Mouse (Mus musculus) megakaryocyte progenitor cell, adult 5-6 weeks (primary cell): ENCODE measurements around the gene Prkaa2. TPM values are rescaled to one million over a fixed set of nuclear protein-coding genes. Genes with fewer than 3 reads are reported as not detected.

Source experiments
- ATAC-seq: replicated peaks from 2 replicates; pipeline ENCODE4 v1.8.0; 2016; ENCODE audit warnings: mild to moderate bottlenecking, moderate TSS enrichment, inconsistent platforms; ENCODE audit not compliant: poor library complexity
- total RNA-seq, 2 experiments: library from RNA; stranded (forward) in 1 of 2; stranded (reverse) in 1 of 2; fragments of 157-497, 149-512 nt in 1 of 2; fragments of 200-1000 nt in 1 of 2; gene quantifications; 2 replicates each; pipeline versions ENCODE4 v1.2.3 to v1.2.4; 2015 to 2017

The Prkaa2 gene
- total RNA-seq (2015) (0.20 and 0.42 TPM in 2 replicates), total RNA-seq (2017) (0.03 TPM in 1 of 2 replicates, not detected in the other)

DNA sequence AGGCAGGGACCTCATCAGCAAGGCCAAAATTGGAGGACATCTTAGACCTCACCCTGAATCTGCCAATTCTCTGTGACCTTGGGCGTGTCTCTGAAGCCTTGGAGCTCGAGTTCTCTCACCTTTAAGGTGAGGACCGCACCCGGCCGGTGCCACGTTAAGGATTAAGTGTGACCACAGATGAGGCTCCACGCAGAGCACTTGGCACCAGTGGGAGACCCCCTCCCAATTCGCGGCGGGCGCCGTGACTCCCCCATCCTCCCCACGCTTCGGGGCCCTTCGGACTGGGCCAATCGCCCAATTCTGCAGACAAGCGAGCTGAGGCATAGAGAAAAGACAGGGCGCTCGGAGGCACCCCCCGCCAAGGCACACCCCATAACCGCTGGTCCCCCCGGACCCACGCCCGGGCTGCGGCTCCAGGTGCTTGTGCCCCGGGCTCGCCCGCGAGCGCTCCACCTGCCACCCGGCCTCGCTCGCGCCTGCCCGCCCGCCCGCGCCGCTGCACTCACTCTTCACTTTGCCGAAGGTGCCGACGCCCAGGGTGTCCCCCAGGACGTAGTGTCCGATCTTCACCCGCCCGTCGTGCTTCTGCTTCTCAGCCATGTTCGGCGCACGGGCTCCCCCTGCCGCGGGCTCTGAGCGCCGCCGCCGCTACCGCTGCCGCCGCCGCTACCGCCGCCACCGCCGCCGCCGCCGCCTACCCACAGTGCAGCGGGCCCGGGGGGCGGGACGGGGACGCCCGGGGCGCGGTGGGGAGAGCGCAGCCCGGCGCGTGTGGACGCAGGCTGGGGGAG, at the start of gene Prkaa2:
Prkaa2 (minus strand) TSS at position 692 of the 791 bp plus-strand sequence.
- ATAC-seq, result peak; percentile 78

DNA sequence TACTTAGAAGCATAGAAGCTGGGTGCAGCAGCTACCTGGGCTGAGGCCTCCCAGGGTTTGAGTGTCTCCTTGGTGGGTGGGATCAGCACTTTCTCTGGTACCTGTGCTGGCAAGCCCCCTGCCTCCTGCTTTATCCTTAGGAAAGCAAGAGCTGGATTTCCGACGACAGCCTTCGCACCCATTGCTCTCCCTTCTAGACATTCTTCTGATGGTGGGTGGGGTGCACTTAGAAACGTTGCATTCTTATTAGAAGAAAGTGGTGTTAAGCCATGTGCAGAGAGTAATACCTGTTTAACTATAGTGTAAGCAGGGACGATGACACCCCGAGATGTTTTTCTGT, 49.8 kb upstream of the Prkaa2 start:
- no peak for ATAC-seq

DNA sequence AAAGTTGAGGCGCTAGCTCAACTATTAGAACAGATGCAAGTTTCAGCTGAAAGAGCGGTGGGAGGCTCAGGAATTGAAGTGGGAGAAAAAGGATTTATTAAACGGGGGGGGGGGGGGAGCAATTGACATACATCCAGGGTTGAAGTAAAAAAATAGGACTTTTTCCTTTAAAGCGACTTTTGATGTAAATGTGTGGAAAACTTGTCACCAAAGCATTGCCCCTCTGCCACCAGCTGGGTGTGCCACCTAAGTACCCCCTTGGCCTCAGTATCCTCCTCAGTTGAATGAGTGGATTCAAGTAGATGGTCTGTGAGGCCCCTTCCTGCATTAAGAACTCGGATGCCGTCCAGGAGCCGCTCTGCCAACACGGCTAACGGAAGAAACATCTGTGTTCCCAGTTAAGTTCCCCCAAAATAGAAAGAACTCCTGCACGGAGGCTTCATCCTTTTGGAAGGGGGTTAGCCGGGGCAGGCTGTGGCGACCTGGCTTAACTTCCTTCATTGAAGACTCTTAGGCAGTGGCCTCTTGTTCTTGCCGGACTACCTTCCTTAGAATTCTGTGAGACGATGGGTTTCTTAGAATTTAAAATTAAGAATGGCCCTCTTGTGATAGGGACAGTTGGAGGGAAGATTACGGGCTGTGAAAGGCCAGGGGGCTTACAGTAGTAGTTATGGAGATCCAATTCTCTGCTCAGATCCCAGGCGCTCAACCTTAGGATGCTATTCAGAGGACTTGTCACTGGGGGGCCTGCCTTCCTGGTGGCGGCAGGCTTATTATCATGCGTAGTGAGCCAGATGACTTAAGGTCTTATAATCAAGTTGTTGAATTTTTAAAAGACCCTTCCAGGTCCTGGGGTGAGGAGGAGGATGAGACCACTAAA, 49.2 kb upstream of the Prkaa2 start:
- no peak for ATAC-seq

DNA sequence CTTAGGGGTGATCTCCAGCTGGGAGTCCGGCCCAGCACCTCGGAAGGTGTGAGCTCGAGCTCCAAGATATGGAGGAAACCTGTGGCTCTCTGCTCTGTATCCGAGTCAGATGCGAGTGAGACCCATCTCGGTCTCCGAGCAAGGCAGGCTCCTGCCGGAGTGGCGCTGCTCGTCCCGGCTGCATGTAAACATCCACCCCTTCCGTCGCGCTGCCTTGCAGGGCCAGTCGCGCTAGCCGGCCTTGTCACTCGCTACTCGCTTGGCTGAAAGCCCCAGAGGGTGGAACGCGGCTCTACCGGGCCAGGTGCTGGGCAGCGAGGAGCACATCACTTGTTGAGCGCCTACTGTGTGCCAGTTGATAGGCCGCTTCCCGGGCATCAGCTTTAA, 48.5 kb upstream of the Prkaa2 start:
- peak; percentile 66 for ATAC-seq

DNA sequence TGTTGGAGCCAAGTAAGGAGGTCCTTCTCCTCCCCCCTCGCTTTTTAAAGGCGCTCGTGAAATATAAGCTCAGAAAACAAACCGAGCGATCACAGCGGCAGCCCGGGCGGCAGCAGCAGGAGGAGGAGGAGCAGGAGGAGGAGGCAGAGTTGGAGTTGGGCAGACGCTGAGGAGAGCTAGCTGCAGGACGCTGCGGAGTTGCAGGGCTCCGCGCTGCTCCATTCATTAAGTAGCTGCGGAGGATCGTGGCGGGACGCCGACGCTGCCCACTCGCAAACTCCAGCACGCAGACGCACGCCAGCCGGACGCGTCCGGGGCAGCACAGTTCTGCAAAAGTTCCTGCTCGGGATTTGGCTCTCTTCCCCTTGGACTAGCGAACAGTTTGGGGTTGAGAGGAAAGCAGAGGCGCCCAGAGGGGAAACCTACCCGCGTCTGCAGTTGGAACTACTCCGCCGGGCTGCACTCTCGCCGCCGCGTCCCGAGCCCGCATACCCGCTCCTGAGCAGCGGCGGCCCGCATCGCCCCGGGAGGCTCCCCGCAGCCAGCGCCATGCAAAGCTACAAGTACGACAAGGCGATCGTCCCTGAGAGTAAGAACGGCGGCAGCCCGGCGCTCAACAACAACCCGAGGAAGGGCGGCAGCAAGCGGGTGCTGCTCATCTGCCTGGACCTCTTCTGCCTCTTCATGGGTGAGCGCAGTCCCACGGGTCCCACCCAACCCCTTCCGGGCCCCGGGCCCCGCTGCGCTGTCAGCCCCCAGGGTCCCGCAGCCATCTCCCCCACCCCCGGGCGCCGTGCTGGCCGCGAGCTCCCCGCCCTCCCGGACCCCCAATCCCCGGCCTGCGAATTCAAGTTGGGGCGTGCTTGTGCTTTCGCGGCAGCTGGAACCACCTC, 47.8 kb upstream of the Prkaa2 start, which contains the start of gene Plpp3:
Plpp3 (plus strand) TSS at position 72 of the 893 bp plus-strand sequence.
- peak; percentile 63 for ATAC-seq

DNA sequence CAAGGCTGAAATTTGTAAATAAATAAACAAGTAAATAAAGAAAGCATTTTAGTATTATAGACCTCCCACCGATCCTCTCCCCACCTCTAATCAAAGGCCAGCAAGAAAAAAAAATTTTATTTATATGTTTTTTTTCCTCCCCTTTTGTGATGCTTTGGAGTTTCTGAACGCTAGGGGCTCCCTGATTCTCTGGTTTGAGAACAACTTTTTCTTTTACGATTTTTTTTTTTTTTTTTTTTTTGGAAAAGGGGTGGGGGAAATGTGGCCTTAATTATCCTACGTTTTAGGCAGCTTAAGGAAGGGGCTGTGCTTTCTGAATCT, 47.2 kb upstream of the Prkaa2 start:
- peak; percentile 10; the same call in 1 of the 2 replicates for ATAC-seq

DNA sequence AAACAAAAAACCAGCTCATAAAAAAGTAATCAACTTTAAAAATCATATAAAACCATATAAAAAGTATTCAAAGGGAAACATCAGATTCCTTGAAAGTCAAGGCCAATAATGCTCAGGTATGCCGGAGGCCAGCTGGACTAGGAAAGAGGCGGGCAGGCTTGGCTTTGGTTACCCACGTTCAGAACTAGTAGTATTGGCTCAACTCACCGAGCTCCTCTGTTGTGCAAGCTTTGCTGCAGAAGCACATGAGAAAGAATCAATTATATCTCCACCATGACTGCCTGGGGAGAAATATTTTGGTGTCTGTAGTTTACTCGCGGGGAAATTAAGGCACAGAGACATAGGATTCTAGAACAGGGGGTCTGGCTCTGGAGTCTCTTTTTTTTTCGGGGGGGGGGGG, 46.6 kb upstream of the Prkaa2 start:
- ATAC-seq, result no peak

DNA sequence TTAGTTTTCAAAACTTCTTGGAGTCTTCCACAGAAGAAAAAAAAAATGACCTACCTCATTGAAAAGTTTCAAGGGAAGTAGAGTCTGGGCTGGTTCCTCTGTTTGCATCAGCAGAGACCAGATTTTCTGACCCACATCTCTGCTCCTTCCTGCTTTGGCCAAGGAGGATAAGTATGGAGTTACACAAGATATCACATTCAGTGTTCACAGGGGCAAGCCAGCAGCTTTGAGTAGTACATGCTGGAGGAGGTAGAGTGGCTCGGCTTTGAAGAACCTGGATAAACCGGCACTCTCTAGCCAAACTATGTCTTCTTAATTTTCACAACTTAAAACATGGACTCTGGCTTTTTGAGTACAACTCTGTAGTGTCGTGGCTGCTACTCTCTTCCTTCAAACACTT, 43.5 kb upstream of the Prkaa2 start:
- no peak for ATAC-seq

DNA sequence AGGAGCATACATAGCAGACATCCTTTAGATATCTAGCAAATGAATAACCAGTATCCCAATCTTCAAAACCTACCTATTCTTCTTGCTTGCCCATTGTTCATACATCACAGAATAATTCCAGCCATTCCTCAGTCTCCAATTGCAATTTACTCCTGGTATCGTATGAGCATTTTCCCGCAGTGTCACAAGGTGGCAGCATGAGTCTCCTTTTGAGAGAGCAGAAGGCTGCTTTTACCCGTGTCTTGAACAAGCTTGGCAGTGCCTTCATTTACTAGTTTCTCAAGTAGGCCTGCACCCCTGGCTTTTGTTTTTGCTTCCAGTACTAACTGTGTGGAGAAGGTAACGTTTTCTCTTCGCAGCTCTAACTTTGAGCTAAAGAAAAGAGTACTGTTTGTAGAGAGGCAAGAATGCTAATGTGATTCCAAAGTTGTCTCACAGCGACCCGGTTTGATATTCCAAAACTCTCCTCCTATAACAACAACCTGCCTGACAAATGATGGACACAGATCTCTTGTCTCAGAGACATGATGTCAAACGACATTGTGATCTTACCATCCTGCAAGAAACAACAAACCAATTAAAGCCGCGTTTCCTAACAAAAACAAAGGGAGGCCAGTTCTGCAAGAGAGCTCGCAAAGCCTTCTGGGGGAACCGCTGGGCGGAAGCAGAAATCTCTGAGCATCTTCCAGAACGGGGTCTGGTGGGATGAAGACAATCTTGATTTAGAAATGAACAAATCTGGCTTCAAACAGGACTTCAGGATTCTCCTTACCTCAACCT, 42.4 kb upstream of the Prkaa2 start:
- ATAC-seq, result peak; percentile 82

DNA sequence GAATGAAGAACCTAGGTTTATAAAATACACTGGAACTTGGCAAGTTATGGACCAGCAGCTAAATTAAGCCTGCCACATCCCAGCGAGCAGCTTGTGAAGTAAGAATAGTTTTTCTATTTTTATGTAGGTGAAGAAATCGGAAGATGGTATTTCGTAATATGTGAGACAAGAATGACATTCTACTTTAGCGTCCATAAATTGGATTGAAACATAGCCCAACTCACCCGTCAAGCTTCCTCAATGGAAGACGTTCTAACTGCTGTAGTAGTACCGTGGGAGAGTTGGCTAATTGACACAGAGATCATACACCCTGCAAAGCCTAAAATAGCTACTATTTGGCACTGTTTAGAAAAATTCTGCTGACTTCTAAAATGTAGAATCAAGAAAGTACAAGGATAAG, 39.8 kb upstream of the Prkaa2 start:
- ATAC-seq, result peak; percentile 81

DNA sequence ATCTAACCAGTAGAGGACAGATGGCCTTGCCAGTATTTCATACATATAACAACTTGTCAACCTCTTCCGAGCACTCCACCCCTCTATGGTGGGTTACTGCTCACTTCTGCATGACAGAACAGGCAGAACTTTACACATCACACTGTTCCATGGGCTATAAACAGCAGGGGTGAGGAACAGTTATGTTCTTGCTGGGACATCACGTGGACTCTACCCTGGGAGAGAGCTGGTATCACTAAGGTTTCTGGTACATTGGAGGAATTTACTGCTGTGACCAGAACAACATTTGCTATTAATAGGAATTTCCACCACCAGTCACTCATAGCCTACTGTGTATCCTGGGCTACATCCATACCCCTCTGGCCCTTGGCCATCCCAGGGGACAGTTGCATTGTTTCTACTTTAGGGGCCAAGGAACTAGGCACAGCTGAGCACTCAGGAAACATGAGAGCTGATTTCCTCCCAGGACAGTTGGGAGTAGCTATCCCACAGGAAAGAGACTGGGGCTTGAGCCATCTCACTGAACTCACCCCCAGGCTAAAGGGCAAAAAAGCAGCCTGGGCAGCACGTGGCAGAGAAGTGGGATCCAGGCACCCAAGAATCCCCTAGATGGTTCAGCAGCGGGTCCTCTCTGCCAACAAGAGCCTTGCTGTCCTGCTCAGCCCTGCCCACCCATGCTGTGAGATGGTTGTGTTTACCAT, 23.8 kb upstream of the Prkaa2 start:
- no peak for ATAC-seq

DNA sequence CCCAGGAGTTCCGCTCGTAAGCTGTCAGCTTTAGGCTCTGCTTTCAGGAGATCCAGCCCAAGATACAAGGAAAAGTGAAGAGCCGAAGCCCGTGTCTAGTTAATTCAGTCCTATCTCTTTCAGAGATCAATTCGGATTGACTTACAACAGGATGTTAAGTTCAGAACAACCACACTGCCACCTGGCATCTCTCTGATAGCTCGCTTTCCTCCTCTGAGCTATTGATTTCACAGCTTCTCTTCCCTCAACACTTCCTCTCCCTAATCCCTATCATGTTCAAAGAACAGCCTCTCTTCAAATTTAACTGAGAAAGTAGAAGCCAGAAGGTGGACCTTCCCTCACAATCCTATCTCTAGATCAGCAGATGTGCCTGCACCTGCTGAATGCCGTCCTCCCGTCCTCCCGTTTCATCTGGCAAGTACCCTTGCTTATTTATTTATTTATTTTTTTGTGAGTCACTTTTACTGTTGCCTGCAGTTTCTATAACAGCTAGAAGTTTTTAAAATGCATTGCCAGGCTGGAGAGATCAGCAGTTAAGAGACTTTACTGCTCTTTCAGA, 22.1 kb upstream of the Prkaa2 start:
- no peak for ATAC-seq

DNA sequence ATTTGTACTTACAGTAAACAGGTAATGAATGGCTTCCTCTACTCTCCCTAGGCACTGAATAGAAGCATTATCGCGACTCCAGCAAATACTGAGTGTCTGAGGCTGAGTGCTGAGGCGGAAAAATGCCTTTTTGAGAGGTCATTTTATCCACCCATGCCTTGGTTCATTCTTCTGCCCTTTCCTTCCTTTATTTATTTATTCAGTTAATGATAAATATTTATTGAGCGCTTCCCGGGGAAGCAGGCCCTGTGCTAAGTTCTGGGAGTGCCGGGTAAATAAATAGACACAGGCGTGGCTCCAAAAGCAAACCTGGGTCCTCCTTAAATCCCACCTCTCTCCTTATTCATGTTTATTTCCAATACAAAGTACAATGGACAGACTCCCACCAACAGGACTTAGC, 19.5 kb upstream of the Prkaa2 start:
- no peak for ATAC-seq

DNA sequence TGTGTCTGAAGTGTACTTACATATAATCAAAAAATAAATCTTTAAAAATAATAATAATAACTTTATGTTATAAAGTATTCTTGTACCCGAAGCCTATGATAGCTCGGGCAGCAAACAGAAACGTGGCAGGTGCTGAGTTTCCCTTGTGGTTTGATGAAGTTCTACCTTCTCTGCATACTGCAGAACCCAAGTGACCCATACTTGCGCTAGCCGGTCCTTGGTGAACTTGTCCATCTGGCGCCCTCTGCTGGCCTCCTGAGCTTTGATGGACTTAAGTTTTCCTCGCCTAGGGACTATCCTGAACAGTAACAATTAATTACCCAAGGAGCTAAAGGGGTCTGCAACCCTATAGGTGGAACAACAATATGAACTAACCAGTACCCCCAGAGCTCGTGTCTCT, 12.7 kb upstream of the Prkaa2 start:
- ATAC-seq, result peak; percentile 81

DNA sequence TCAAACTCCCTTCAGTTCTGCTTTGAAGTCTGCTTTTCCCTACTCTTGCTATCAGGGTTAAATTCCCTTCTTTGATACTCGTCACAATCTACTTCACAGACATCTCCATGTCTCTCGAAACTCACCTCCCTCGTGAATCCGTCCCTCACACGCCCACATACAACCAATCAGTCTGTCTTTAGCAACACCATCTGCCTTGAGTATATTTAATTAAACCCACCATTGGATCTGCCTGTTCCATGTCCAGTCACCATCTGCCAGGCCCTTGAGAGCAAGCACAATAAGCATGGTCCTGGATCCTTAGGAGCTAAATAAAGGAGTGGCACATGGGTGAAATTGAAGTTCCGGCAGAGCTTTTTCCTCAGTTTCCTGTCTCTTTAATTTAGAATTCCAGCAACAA, 11.4 kb upstream of the Prkaa2 start:
- ATAC-seq, result no peak

DNA sequence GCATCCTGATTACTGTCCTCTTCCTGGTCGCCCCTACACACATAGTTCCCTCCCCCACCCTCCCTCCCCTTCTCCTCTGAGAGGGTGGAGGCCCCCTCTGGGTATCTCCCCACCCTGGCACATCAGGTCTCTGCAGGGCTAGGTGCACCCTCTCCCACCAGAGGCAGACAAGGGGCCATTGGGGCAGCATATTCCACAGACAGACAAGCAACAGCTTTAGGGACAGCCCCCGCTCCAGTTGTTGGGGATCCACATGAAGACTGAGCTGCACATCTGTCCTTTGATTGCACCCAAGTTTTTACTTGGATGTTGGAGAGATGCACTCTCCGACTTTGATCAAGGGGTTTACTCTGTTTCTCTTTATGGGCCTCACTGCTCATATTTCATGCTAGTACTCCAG, 3.8 kb upstream of the Prkaa2 start:
- no peak for ATAC-seq

DNA sequence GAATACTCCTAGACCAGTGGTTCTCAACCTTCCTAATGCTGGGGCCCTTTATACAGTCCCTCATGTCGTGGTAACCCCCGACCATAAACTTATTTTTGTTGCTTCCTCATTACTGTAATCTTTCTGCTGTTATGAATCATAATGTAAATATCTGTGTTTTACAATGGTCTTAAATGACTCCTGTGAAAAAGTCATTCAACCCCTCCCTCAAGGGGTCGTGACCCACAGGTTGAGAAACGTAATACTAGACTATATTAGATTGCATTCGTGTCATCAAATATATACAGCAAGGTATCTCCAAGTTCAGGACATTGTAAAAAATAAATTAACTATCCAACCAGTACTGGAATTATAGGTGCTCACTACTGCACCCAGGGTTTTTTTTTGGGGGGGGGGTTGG, 3.4 kb upstream of the Prkaa2 start:
- ATAC-seq, result no peak

DNA sequence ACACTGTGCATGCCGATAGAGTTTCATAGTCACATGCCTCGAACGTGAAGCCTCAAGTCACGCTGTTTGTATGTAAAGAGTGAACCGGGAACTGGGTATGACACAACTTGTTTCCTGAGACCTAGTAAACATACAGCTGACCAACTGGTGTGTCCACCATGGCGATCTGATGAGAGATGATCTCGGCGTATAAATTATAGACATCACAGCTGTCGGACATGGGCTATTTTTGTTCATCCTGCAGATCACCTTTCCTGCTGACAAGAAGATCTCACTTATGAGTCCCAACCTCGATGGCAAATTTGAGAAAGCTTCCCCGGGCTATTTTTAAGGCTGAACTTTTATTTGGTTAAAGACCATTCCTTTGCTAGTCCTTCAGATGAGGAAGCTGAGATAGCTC, 2.1 kb upstream of the Prkaa2 start:
- ATAC-seq, result no peak

DNA sequence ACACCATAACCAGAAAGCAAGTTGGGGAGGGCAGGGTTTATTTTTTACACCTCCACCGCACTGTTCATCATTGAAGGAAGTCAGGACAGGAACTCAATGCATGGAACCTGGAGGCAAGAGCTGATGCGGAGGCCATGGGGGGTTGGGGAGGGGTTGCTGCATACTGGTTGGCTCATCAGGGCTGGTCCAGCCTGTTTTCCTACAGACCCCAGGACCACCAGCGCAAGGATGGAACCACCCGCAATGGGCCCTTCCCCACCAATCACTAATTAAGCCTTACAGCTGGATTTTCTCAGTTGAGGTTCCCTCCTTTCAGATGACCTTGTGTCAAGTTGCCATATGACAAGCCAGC, 970 bp upstream of the Prkaa2 start:
- 0 out of 2 replicates have a peak, but pooled peaks have one; percentile 5 for ATAC-seq
